Mouse (Mus musculus) G1E (cell line): ENCODE data around the gene Cdh11.

Experiments
- CTCF ChIP-seq: IDR thresholded peaks from 2 replicates; pipeline ENCODE4 v1.5.1; 2012; ENCODE audit warnings: low read depth, low read length, inconsistent platforms, mixed read lengths
- GATA1 ChIP-seq: IDR thresholded peaks from 2 replicates; pipeline ENCODE4 v1.6.1; 2012; ENCODE audit warnings: borderline replicate concordance, low read length, inconsistent platforms, mixed read lengths

- no peak for TF ChIP-seq CTCF
- no peak for TF ChIP-seq GATA1
Observed at GRCm38 (mm10) chr8:102726206-102726935, 59.1 kb downstream of the Cdh11 start.
